Mouse (Mus musculus): ENCODE measurements around the gene Ccdc106.

GRCm38 (mm10) chr7:5052438-5052837, 32.1 kb downstream of the Ccdc106 start:
- no peak for TF ChIP-seq CTCF (IDR thresholded peaks at IDR 0.05; ENCODE audit: insufficient read depth, low read depth, low read length)
- TF ChIP-seq POLR2A (IDR thresholded peaks at IDR 0.05; ENCODE audit: insufficient read depth, low read depth, low read length), result no peak
